Mouse (Mus musculus) heart, adult 2 months (tissue): ENCODE results near the gene Tmem63b.

Experiments used
- CTCF ChIP-seq: fragments of 200-600 bp; IDR thresholded peaks from 2 replicates; pipeline ENCODE4 v1.8.1; 2022; ENCODE audit warnings: antibody characterized with exemption, mild to moderate bottlenecking, moderate library complexity
- EP300 ChIP-seq: fragments of 200-500 bp; IDR thresholded peaks from 2 replicates; pipeline ENCODE4 v1.6.1; 2011; ENCODE audit warnings: low read depth, low read length, control low read depth; ENCODE audit not compliant: insufficient read depth
- POLR2A ChIP-seq: fragments of 200-500 bp; IDR thresholded peaks from 2 replicates; pipeline ENCODE4 v1.6.1; 2011; ENCODE audit warnings: mild to moderate bottlenecking, low read depth, low read length, control low read depth; ENCODE audit not compliant: insufficient read depth

GRCm38 (mm10) chr17:45734333-45734732, 47.6 kb upstream of the Tmem63b start:
- TF ChIP-seq EP300 (no peak), CTCF (no peak), POLR2A (no peak)
